In genomic region chr9:85769057-85769789, GRCm38 (mm10) we compare ENCODE assay signal across 16 mouse cellular contexts. TPM values are rescaled to one million over a fixed set of nuclear protein-coding genes. Genes with fewer than 3 reads are reported as not detected.
DNase-seq lines count a peak whose midpoint lies in the region; ATAC-seq and TF ChIP-seq lines count a peak whose summit lies in the region.
"Had no signal": no experiment of that assay in that cellular context is flagged by ENCODE, and none has a peak within 500 bp of the region (broad histone marks: within the 10 kb centered on the region; RNA-seq: fewer than 3 reads in every experiment).

No protein-coding gene starts in this region.

- no peak for TF ChIP-seq EP300 in stomach, postnatal 0 days (optimal IDR thresholded peaks at IDR 0.05)

- no peak overlapping the region for H3K27ac ChIP-seq in kidney, embryonic 16.5 days (ENCODE audit: low read length)
- no peak overlapping the region for H3K27ac ChIP-seq in midbrain, embryonic 11.5 days (ENCODE audit: low read depth, low read length)
- H3K27ac ChIP-seq in midbrain, embryonic 10.5 days (replicated peaks): no peak overlapping the region
- no peak overlapping the region; the same call in 1 of the 2 replicates for H3K27ac ChIP-seq in stomach, postnatal 0 days (replicated peaks)
- H3K27ac ChIP-seq: heart, adult 2 months; hindbrain, embryonic 13.5 days; midbrain, embryonic 15.5 days had no signal

- H3K36me3 ChIP-seq in kidney, embryonic 16.5 days (ENCODE audit: insufficient read depth, low read length): no peaks in the 10 kb centered on the region
- H3K36me3 ChIP-seq in midbrain, embryonic 11.5 days (ENCODE audit: control insufficient read depth, insufficient read depth, low read length): no peaks in the 10 kb centered on the region
- no peaks in the 10 kb centered on the region for H3K36me3 ChIP-seq in midbrain, embryonic 10.5 days
- no peaks in the 10 kb centered on the region for H3K36me3 ChIP-seq in stomach, postnatal 0 days (ENCODE audit: control insufficient read depth, insufficient read depth, low read length)
- H3K36me3 ChIP-seq: hindbrain, embryonic 13.5 days; midbrain, embryonic 15.5 days had no signal

- 61% methylated on average over 12 of the region's 12 CpGs for WGBS in kidney, embryonic 16.5 days
- WGBS in midbrain, embryonic 11.5 days: 76% methylated on average over 12 of the region's 12 CpGs
- WGBS in midbrain, embryonic 10.5 days: 73% methylated on average over 12 of the region's 12 CpGs
- WGBS in stomach, postnatal 0 days: 29% methylated on average over 12 of the region's 12 CpGs

- ATAC-seq in kidney, embryonic 16.5 days (ENCODE audit: low FRiP score, low TSS enrichment): no peak
- no peak for ATAC-seq in midbrain, embryonic 11.5 days (ENCODE audit: low FRiP score)
- peak; percentile 97 for ATAC-seq in stomach, postnatal 0 days (ENCODE audit: low FRiP score, low TSS enrichment)
- ATAC-seq: forebrain, embryonic 16.5 days; midbrain, embryonic 15.5 days had no signal

- no peaks in the 10 kb centered on the region for H3K9me3 ChIP-seq in kidney, embryonic 16.5 days (ENCODE audit: low read length)
- no peaks in the 10 kb centered on the region for H3K9me3 ChIP-seq in midbrain, embryonic 11.5 days (ENCODE audit: control insufficient read depth, low read length)
- no peaks in the 10 kb centered on the region for H3K9me3 ChIP-seq in midbrain, embryonic 10.5 days (replicated peaks)
- H3K9me3 ChIP-seq in stomach, postnatal 0 days (ENCODE audit: control insufficient read depth, low read length): no peaks in the 10 kb centered on the region
- H3K9me3 ChIP-seq: hindbrain, embryonic 13.5 days; midbrain, embryonic 15.5 days had no signal

- H3K9ac ChIP-seq in kidney, embryonic 16.5 days (replicated peaks; ENCODE audit: low read length): no peak overlapping the region
- H3K9ac ChIP-seq in midbrain, embryonic 11.5 days (ENCODE audit: low read length): no peak overlapping the region
- no peak overlapping the region for H3K9ac ChIP-seq in stomach, postnatal 0 days (ENCODE audit: low read length)
- H3K9ac ChIP-seq: hindbrain, embryonic 13.5 days; midbrain, embryonic 15.5 days had no signal

- no peaks in the 10 kb centered on the region for H3K27me3 ChIP-seq in kidney, embryonic 16.5 days (ENCODE audit: insufficient read depth, low read length)
- H3K27me3 ChIP-seq in midbrain, embryonic 11.5 days (ENCODE audit: control insufficient read depth, insufficient read depth, low read length): no peaks in the 10 kb centered on the region
- no peaks in the 10 kb centered on the region for H3K27me3 ChIP-seq in midbrain, embryonic 10.5 days (ENCODE audit: low read depth, poor library complexity, severe bottlenecking)
- no peaks in the 10 kb centered on the region for H3K27me3 ChIP-seq in stomach, postnatal 0 days (ENCODE audit: control insufficient read depth, insufficient read depth, low read length)
- H3K27me3 ChIP-seq: hindbrain, embryonic 13.5 days; midbrain, embryonic 15.5 days had no signal

- no peaks in the 10 kb centered on the region for H3K4me1 ChIP-seq in kidney, embryonic 16.5 days (ENCODE audit: insufficient read depth, low read length)
- H3K4me1 ChIP-seq in midbrain, embryonic 11.5 days (ENCODE audit: control insufficient read depth, insufficient read depth, low read length): no peaks in the 10 kb centered on the region
- no peaks in the 10 kb centered on the region for H3K4me1 ChIP-seq in midbrain, embryonic 10.5 days
- no peaks in the 10 kb centered on the region for H3K4me1 ChIP-seq in stomach, postnatal 0 days (replicated peaks; ENCODE audit: control insufficient read depth, insufficient read depth)
- H3K4me1 ChIP-seq: hindbrain, embryonic 13.5 days; midbrain, embryonic 15.5 days had no signal

- TF ChIP-seq CTCF in stomach, postnatal 0 days (IDR thresholded peaks at IDR 0.05; ENCODE audit: low read depth): no peak

- no peak overlapping the region for H3K4me3 ChIP-seq in kidney, embryonic 16.5 days (ENCODE audit: low read length)
- no peak overlapping the region for H3K4me3 ChIP-seq in midbrain, embryonic 11.5 days (ENCODE audit: low read depth, low read length)
- H3K4me3 ChIP-seq in midbrain, embryonic 10.5 days: no peak overlapping the region
- no peak overlapping the region for H3K4me3 ChIP-seq in stomach, postnatal 0 days (ENCODE audit: low read depth, low read length)
- H3K4me3 ChIP-seq: heart, adult 2 months; hindbrain, embryonic 13.5 days; midbrain, embryonic 15.5 days had no signal

- H3K4me2 ChIP-seq in kidney, embryonic 16.5 days (replicated peaks; ENCODE audit: low read depth, low read length): no peak overlapping the region
- H3K4me2 ChIP-seq in midbrain, embryonic 11.5 days: no peak overlapping the region
- no peak overlapping the region for H3K4me2 ChIP-seq in stomach, postnatal 0 days (replicated peaks; ENCODE audit: low read depth)
- H3K4me2 ChIP-seq: hindbrain, embryonic 13.5 days; midbrain, embryonic 15.5 days had no signal

- DNase-seq in kidney, postnatal 14 days: peak; percentile 8
- peak; percentile 39 for DNase-seq in midbrain, embryonic 11.5 days (ENCODE audit: low spot score, missing footprints)
- DNase-seq in midbrain, embryonic 10.5 days (ENCODE audit: low spot score): no peak
- peak; percentile 33 for DNase-seq in lung, postnatal 25 days (ENCODE audit: low spot score)
- DNase-seq in stomach, postnatal 0 days (ENCODE audit: low spot score): peak; percentile 35
- no peak for DNase-seq in adrenal gland, adult 18-20 months (ENCODE audit: low spot score in 2 of 2)
- no peak for DNase-seq in cerebellum, adult 9-10 months
- DNase-seq: adrenal gland, adult 8-10 months; cerebellum, adult 8-10 months; heart, adult 2 months; right cerebral cortex, postnatal 25 days; thymus, adult 2 months had no signal

RNA-seq across cellular contexts. Expression of gene Ibtk, which starts 20.1 kb away (rescaled TPM):
- polyA plus RNA-seq in kidney, embryonic 16.5 days (2015; fragmentation: Nextera tagmentation; extraction: Ambion mirVana): 28.9 and 30.4 TPM in 2 replicates
- polyA plus RNA-seq in midbrain, embryonic 11.5 days (2014; fragmentation: Nextera tagmentation; extraction: Ambion mirVana): 42.5 and 46.4 TPM in 2 replicates
- polyA plus RNA-seq in midbrain, embryonic 10.5 days (2016; fragmentation: Nextera tagmentation; extraction: Ambion mirVana): 31.5 and 36.0 TPM in 2 replicates
- 18.0 and 19.7 TPM in 2 replicates for polyA plus RNA-seq in stomach, postnatal 0 days (2015; fragmentation: Nextera tagmentation; extraction: Ambion mirVana)
- 10 to 100 TPM; 24.0 to 43.4 TPM for total RNA-seq in adrenal gland, adult 18-20 months (2021)

Comparison
In these comparisons a context has a peak if more than half of its experiments do, and no peak if none do; other contexts are left out.
1. DNase-seq: peak in kidney, postnatal 14 days (single experiment), midbrain, embryonic 11.5 days (single experiment), lung, postnatal 25 days (single experiment) and stomach, postnatal 0 days (single experiment); none in midbrain, embryonic 10.5 days (single experiment), adrenal gland, adult 18-20 months (0 of 2) and cerebellum, adult 9-10 months (single experiment).